Mouse (Mus musculus) midbrain, embryonic 16.5 days (tissue): Measurements from ENCODE around the gene Trmt1. TPM values are rescaled to one million over a fixed set of nuclear protein-coding genes. Genes with fewer than 3 reads are reported as not detected.

Source experiments
- ATAC-seq: fragments of 200-750 bp; cut with Nextera tagmentation; 2 replicates; pipeline ENCODE4 v1.8.0; 2017; ENCODE audit warnings: moderate TSS enrichment
- H3K27ac ChIP-seq: fragments of 300-500 bp; sonication (generic); 2 replicates; pipeline ENCODE4 v1.5.1; 2014; ENCODE audit warnings: mild to moderate bottlenecking, low read length, mixed read lengths
- H3K27me3 ChIP-seq: fragments of 300-500 bp; sonication (generic); 2 replicates; pipeline ENCODE4 v1.6.1; 2014; ENCODE audit warnings: low read depth, low read length, mixed read lengths; ENCODE audit not compliant: control insufficient read depth, insufficient read depth
- H3K36me3 ChIP-seq: fragments of 300-500 bp; sonication (generic); 2 replicates; pipeline ENCODE4 v1.6.1; 2014; ENCODE audit warnings: mild to moderate bottlenecking, low read length, moderate library complexity, mixed read lengths; ENCODE audit not compliant: control insufficient read depth, insufficient read depth
- H3K4me1 ChIP-seq: fragments of 300-500 bp; sonication (generic); 2 replicates; pipeline ENCODE4 v1.6.1; 2014; ENCODE audit warnings: mild to moderate bottlenecking, low read length, mixed read lengths; ENCODE audit not compliant: control insufficient read depth, insufficient read depth
- H3K4me2 ChIP-seq: fragments of 300-500 bp; sonication (generic); 2 replicates; pipeline ENCODE4 v1.6.1; 2014; ENCODE audit warnings: mild to moderate bottlenecking, low read length, mixed read lengths
- H3K4me3 ChIP-seq: fragments of 300-500 bp; sonication (generic); 2 replicates; pipeline ENCODE4 v1.5.1; 2014; ENCODE audit warnings: low read depth, mild to moderate bottlenecking, low read length, moderate library complexity, mixed read lengths
- H3K9ac ChIP-seq: fragments of 300-500 bp; sonication (generic); 2 replicates; pipeline ENCODE4 v1.6.1; 2014; ENCODE audit warnings: low read depth, low read length, mixed read lengths
- H3K9me3 ChIP-seq: fragments of 300-500 bp; sonication (generic); replicated peaks from 2 replicates; pipeline ENCODE4 v1.6.1; 2014; ENCODE audit warnings: mild to moderate bottlenecking, low read length, mixed read lengths; ENCODE audit not compliant: control insufficient read depth, poor library complexity, severe bottlenecking
- WGBS: fragments of 180-500 bp; shearing (Covaris S2); extraction: QIAGEN DNeasy Blood & Tissue Kit; methylation state at CpG from one replicate; pipeline ENCODE4 v1.1.7; 2014; 5-methylcytosine and 5-hydroxymethylcytosine counted together
- polyA plus RNA-seq: library from polyadenylated mRNA; unstranded; fragments of >200 nt; fragmentation: Nextera tagmentation; extraction: Ambion mirVana; gene quantifications from 2 replicates; pipeline ENCODE4 v1.2.1, GENCODE M21; 2015

Trmt1 gene
- polyA plus RNA-seq, 1 experiment from 2014 or later, result 68.1 TPM

DNA sequence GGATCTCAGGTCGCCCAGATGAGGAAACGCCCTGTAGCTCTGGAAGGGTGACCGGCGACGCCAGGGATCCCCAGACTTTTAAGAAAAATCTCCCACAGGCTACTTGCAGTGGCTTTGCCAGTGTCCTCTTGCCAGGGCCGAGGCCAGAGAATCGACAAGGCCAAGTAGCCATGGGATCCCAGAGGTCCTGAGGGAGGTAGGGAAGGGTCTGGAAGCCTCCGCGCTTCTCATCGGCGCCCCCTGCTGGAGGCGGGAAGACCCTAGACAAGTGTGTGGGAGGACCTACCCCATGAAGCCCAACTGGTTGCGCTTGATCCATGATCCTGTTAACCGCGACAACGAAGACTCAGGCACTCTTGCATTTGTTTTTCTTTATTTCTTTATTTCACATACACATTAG lies 18.2 kb downstream of the Trmt1 start:
- no peak for ATAC-seq
- H3K9ac ChIP-seq, result no peak overlapping the region

DNA sequence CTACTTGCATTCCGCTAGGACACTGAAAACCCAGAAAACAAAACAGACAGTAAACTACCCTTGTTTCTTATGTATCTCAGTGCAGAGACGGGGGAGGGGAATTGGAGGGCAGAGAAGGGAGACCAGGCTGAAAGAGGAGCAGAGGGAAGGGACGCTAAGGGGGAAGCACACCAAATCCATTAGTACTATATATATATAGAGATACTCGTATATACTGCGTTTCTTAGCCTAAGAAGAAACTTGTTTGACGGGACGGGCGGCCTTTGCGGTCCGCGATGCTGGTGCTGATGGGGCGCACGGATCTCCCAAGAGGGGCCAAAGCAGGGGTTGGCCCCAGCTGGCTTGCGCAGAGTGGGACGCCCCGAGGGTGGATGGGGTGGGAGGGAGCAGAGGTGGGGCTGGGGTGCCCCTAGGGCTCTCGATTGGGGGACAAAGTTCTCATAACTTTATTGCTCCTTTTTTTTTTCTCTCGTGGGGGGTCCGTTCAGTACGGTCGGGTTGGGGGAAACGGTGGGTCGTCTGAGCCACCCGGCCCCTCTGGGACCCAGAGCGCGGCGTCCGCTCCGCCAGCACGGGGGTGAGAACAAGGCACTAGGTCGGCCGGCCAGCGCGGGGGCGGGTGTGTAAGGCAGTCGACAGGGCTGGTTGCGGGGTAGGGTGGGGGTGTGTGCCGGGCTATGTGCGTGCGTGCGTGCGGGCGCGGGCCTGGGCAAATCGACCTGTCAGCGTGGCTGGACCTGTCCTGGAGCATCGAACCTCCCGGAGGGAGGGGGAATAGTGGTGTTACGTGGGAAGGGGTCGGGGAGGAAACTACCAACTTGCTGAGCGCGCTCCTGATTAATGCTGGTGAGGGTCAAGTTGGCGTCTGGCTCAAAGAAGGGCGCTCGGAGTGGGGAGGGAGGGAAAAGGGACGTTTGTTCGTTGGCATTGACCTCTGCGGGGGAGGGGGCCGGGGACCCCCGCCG lies 19.0 kb downstream of the Trmt1 start:
- H3K27me3 ChIP-seq, result peaks cover 38% of the 10 kb centered on the region
- ATAC-seq, result no peak
- 3% methylated on average over 59 of the region's 61 CpGs for WGBS
- H3K4me3 ChIP-seq, result peak overlapping the region; percentile 18
- peak overlapping the region; percentile 42 for H3K9ac ChIP-seq
- H3K36me3 ChIP-seq, result no peaks in the 10 kb centered on the region
- H3K4me1 ChIP-seq, result peaks cover 24% of the 10 kb centered on the region
- peak overlapping the region; percentile 42 for H3K4me2 ChIP-seq
- H3K9me3 ChIP-seq, result no peaks in the 10 kb centered on the region
- peak overlapping the region; percentile 68 for H3K27ac ChIP-seq

More for the DNA sequence above, 18.2 kb downstream of the Trmt1 start:
- H3K4me1 ChIP-seq, result peaks cover 20% of the 10 kb centered on the region
- H3K36me3 ChIP-seq, result peaks cover 2% of the 10 kb centered on the region
- H3K4me2 ChIP-seq, result peak overlapping the region; percentile 24; the same call in 1 of the 2 replicates
- WGBS, result 3% methylated on average over 16 of the region's 16 CpGs
- H3K4me3 ChIP-seq, result no peak overlapping the region
- H3K9me3 ChIP-seq, result no peaks in the 10 kb centered on the region
- peak overlapping the region; percentile 35; the same call in 1 of the 2 replicates for H3K27ac ChIP-seq
- peaks cover 38% of the 10 kb centered on the region for H3K27me3 ChIP-seq

DNA sequence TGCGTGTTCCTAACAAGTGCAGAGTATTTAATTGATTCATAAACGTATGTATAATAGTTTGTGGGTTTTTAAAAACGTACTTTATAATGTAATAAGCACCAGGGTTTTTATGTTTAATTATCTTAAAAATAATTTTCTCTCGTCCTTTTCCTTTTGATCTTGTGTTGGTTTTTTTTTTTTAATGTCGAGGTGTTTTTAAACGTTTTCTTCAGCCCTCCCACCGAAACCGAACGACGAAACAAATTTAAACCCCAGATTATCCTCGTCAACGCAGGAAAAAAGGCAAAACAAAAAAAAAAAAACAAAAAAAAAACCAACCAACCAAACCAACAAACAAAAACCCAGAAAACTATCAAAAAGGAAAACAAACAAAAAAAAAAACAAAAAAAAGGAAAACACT lies 19.9 kb downstream of the Trmt1 start:
- no peak overlapping the region for H3K27ac ChIP-seq
- ATAC-seq, result no peak
- peak overlapping the region; percentile 42; the same call in 1 of the 2 replicates for H3K9ac ChIP-seq
- peaks cover 38% of the 10 kb centered on the region for H3K27me3 ChIP-seq
- no peaks in the 10 kb centered on the region for H3K36me3 ChIP-seq
- H3K4me3 ChIP-seq, result no peak overlapping the region
- H3K9me3 ChIP-seq, result no peaks in the 10 kb centered on the region
- H3K4me1 ChIP-seq, result peaks cover 24% of the 10 kb centered on the region
- peak overlapping the region; percentile 42 for H3K4me2 ChIP-seq
- WGBS, result 3% methylated on average over 12 of the region's 12 CpGs

DNA sequence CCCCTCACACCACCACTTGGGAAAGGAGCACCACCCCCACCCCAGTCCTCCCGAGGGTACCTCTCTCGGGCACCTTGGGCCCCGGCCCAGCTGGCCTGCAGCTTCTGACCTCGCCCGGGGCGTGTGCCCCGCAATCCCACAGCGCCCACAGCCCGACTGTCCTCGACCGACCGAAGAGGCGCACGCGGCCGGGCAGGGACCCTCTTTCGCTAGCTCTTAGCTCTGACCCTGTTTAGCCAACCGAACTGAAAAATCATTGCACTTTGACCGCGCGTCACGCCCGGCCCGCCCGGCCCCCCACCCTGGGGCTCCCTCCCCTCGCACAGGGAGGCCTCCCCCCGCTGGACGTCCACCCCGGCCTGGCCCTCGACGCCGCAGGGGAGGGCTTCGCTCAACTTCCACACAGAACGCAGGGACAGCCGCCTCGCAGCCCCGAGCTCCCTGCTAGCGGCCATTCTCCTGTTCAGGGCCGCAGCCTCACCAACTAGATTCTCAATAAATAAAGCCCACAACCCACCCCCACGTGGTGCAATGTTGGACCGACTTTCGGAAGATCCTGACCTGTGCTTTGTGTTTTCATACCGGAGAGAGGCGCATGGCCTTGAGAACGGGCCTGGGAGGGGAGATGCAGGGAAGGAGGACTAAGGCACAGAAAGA lies 20.6 kb downstream of the Trmt1 start:
- 3% methylated on average over 45 of the region's 45 CpGs for WGBS

DNA sequence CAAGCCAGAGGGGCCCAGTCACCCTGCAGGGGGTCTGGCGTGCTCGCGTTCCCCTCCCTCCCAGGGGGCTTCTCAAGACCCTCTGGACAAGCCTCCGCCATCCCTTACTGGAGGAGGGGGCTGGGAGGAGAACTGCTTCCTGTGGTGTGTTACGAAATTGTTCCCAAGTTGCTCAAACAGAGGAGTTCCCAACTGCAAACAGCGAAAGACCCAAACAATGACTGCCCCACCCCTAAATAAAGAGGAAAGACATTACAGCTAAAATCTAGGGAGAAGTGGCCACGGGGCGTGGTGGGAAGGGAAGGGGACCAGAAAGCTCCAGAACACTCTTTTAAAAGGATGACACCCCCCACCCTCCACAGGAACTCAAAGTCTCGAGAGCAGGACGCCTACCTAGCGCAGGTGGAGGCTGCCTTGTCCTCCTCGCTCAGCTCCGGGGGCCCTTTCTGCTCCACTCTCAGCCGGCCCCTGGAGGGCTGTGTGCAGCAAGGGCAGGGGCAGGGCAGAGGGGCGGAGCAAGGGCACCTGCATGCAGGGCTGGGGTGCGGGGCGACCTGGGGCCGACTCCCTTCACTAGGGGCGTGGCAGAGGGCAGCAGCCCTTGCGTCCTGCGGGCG lies 21.3 kb downstream of the Trmt1 start:
- Histone ChIP-seq H3K4me2 (peak overlapping the region; percentile 29), H3K4me1 (peaks cover 26% of the 10 kb centered on the region), H3K27ac (peak overlapping the region; percentile 68), H3K4me3 (peak overlapping the region; percentile 20; the same call in 1 of the 2 replicates), H3K9ac (peak overlapping the region; percentile 42; the same call in 1 of the 2 replicates), H3K9me3 (no peaks in the 10 kb centered on the region), H3K27me3 (peaks cover 27% of the 10 kb centered on the region), H3K36me3 (no peaks in the 10 kb centered on the region)
- no peak for ATAC-seq
- 11% methylated on average over 22 of the region's 22 CpGs for WGBS

More for the DNA sequence above, 20.6 kb downstream of the Trmt1 start:
- no peak for ATAC-seq
- Histone ChIP-seq H3K27me3 (peaks cover 33% of the 10 kb centered on the region), H3K9me3 (no peaks in the 10 kb centered on the region), H3K4me1 (peaks cover 24% of the 10 kb centered on the region), H3K4me2 (peak overlapping the region; percentile 29), H3K36me3 (no peaks in the 10 kb centered on the region), H3K4me3 (peak overlapping the region; percentile 20), H3K9ac (peak overlapping the region; percentile 42; the same call in 1 of the 2 replicates), H3K27ac (peak overlapping the region; percentile 68)

DNA sequence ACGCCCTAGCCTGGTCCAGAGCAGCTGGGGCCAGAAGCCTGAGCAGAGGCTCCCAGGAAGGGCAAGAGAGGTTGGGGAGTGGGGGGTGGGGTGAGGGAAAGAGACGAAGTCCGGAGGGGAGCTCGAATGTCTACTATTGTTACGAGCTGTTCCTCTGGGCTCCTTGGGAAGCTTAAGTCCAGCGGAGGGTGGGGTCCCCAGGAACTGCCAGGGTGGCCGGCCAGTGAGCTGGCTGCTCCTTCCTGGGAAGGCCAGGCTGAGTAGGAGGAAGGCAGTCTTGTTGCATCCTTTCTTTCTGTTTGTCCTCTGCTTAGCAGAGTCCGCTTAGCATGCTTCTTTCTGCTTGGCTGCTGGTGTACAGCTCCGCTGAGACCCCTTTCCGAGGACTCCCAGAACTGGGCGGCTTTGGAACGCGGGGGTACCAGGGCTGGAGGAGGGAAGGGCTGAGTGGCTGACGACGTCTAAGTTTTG lies 22.0 kb downstream of the Trmt1 start:
- Histone ChIP-seq H3K4me2 (peak overlapping the region; percentile 29; the same call in 1 of the 2 replicates), H3K27me3 (peaks cover 19% of the 10 kb centered on the region), H3K4me3 (no peak overlapping the region), H3K9me3 (no peaks in the 10 kb centered on the region), H3K36me3 (no peaks in the 10 kb centered on the region), H3K4me1 (peaks cover 26% of the 10 kb centered on the region), H3K27ac (peak overlapping the region; percentile 68), H3K9ac (no peak overlapping the region)
- no peak for ATAC-seq
- WGBS, result 9% methylated on average over 15 of the region's 15 CpGs

DNA sequence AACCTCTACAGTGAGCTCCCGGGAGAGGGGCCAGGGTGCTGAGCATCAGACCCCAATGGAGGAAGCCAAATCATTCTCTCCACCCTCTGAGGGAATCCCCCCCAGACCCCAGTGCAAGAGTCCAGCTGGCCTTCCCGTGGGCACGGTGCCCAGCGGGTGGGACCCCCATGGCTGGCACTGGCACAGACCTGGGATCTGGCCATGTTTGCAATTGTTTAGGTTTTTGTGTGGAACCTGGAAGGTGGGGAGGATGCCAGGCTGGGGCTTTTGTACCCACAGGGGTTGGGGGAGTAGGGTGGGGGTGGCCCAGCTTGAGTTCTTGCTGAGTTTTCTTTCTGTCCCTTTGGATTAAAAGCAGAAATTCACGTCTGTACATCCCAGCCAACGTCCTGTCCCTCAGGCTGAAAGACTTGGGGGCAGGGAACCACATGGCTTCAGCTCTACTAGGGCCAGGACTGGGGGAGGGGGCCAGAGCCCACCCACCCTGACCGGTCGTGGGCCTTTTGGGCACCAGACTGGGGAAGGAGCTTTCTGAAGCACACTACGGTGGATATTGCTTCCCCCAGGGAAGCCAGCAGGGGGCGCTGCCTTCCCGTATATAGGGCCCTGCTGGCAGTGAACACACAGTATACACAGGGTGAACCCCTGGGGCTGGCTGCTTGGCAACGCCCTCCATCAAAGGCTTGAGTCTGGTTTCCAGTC lies 22.8 kb downstream of the Trmt1 start:
- Histone ChIP-seq H3K36me3 (no peaks in the 10 kb centered on the region), H3K9me3 (no peaks in the 10 kb centered on the region), H3K4me2 (no peak overlapping the region), H3K4me1 (peaks cover 28% of the 10 kb centered on the region), H3K9ac (no peak overlapping the region), H3K27ac (peak overlapping the region; percentile 23), H3K4me3 (no peak overlapping the region), H3K27me3 (peaks cover 11% of the 10 kb centered on the region)
- ATAC-seq, result peak; percentile 85
- WGBS, result 5% methylated on average over 12 of the region's 12 CpGs

DNA sequence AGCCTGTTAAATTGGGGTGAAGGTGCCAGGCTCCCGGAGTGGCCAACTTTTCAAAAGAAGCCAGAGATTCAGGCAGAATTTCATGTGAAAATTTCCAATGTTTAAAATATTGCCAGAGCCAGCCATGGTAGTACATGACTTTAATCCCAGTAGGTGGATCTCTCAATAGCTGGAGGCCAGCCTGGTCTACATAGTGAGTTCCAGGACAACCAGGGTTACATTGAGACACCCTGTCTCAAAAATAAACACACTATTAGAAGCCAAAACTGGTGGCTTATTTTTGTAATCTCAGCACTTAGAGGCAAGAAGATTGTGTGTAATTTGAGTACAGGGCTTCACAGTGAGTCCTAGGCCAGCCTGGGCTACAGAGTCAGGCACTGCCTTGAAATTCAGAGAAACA lies 23.8 kb downstream of the Trmt1 start:
- H3K4me1 ChIP-seq, result peaks cover 31% of the 10 kb centered on the region
- no peaks in the 10 kb centered on the region for H3K36me3 ChIP-seq
- WGBS, result 96% methylated on average over 1 of the region's 1 CpGs
- H3K4me3 ChIP-seq, result no peak overlapping the region
- no peak for ATAC-seq
- peaks cover 9% of the 10 kb centered on the region for H3K27me3 ChIP-seq
- no peak overlapping the region for H3K9ac ChIP-seq
- H3K9me3 ChIP-seq, result no peaks in the 10 kb centered on the region
- H3K27ac ChIP-seq, result peak overlapping the region; percentile 23
- H3K4me2 ChIP-seq, result no peak overlapping the region
